Mouse (Mus musculus) CD4-positive helper T cell, adult 2 months (primary cell): ENCODE measurements around the gene Dhx37.
A peak's percentile ranks its signal among the peaks of the same experiment; 100 is the strongest.

Source experiments
- DNase-seq: peaks from one replicate; pipeline ENCODE4 v3.0.0-alpha.2; 2012; ENCODE audit warnings: low read depth, missing footprints, low spot score

Dhx37 gene

DNA sequence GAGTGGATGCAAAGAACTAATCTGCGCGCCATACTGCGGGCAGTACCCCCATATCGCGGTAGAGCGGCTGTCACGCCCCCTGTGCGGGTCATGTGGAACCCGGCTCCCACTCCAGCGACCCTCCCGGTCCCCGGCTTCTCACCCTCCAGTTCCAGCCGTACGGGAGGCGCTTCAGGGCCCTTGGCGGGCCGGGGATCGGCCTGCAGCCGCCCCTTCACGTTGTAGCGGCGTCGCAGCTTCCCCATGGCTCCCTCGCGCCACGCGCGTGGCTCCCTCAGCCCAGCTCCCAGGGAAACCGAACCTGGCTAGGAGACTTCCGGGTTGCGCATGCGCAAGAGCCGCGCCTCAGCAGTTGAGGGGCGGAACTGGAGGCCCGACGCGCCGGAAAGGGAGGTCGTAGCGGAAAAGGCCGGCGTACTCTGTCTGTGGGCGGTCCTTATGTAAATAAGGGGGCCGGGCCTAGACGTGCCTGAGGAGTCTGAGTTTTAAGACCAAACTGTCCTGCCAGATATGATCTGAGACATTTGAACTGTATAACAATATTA, at the start of gene Dhx37:
TSS of gene Dhx37 (minus strand) at position 329 of the 545 bp plus-strand sequence.
- DNase-seq = peak; percentile 97

DNA sequence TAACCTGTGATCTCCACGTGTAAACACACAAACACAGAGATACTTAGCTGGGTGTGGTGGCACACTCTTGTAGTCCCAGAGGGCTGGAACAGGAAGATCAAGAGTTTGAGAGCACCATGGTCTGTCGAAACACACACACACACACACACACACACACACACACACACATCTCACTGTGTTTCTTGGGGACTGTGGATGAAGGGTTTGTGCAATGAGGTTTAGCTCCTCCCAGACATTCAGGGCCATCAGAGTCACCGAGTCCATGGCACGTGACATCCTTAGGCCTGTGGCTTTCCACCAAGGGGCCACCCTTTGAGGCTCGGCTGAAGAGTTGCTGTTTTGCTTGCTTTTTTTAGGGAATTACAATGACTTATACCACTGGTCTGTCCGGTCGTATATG, 48.6 kb upstream of the Dhx37 start:
- no peak for DNase-seq

DNA sequence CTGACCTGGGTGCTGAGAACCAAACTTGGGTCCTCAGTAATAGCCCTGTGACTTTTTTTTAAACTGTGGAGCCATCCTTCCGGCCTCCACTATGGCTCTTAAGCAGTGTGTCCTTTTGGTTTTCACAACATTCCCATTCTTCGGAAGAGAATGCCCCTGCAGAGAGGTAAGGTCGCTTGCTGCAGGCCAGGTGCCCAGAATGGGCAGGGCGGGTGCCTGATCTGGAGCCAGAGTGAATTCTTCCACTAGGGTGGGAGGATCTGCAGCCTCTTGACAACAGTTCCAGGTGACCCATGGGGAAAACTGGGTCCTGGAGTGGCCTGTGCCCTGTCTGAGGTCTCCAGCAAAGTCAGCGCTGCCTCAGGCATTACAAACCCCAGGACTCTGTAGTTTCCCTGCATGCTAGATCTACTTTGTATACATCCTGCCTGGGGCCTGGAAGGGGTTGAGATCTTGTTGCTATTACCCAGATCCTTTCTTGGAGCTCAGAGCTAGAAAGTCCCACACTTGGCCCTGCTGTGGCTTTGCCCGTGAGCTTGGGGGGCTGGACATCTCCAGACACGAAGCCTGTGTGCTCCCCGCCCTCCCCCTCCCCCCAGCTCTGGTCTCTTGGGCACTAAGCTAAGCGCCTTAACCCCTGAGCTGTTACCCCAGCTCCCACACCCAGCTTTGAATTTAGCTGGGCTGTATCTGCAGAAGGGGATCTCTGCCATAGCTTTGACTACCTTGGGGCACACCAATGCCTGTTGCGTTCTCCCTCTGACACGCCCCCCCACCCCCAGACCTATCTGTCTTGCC, 46.7 kb upstream of the Dhx37 start:
- DNase-seq = no peak

DNA sequence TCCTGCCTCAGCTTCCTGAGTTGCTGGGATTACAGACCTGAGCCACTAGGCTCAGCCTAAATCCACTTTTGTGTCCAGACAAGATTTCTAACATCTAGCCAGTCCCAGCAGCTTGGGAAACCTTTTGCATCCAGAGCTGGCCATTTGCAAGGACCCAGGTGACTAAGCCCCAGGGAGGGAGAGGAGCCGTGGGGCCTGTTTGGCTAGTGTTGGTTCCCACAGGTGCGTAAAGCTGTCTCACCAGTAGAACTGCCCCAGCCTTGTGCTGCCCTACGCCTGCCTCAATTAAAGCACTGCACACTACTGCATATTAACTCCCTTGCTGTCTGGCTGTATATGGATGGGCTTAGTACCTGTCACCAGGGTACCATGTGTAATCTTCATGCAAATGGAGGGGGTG, 45.5 kb upstream of the Dhx37 start:
- no peak for DNase-seq

DNA sequence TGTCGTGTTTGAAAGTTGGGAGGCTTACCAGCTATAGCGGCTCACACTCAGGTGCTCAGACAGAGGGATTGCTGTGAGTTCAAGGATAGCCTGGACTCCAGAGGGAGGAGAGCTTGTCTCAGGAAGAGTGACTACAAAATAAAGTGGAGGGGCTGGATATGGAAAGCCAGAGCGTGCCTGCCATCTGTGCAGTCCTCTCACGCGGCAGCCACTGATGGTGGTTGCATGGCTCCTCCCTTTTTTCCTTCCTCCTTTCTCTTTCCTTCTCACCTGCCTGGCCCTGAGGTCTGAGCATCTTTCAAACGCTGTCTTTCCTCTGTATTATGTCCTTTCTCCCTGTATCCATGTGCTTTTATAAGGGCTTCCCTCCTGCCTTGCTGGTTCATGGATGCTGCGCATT, 44.1 kb upstream of the Dhx37 start:
- DNase-seq = no peak

DNA sequence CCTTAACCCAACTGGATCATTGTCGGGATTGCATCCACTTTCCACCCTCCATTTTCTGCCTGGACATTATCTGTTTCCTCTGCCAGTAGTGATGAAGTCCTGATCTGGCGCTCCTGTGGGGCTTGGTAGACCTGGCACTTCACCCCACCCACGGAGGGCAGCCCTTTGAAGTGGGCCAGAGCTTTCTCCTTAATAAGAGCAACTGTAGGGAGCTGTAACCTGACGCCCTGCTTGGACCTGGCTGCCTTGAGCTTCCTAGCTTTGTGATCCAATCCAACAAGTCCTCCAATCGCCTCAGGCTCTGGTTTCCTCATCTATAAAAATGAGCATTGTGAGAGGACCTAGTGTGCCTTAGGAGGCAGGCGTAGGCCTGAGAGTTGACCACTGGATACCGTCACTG, 43.6 kb upstream of the Dhx37 start:
- DNase-seq = no peak

DNA sequence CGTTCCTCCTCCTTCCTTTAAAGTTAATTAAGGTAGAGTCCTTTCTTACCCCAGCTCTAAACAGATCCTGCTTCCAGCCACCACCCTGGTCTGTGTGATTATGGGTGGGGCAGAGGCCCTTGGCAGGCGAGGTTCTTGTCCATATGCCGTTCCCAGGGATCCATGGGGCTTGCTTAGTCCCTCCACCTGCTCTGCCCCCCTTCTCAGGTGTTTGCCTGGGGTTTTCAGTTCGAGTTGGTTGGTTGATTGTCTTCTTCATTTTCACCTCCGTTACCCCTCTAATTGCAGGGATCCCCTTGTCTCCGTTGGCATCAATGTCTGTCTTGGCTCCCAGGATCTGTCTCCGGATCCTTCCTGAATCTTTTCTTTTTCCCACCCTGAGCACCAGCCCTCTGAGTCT, 42.9 kb upstream of the Dhx37 start:
- DNase-seq = no peak

DNA sequence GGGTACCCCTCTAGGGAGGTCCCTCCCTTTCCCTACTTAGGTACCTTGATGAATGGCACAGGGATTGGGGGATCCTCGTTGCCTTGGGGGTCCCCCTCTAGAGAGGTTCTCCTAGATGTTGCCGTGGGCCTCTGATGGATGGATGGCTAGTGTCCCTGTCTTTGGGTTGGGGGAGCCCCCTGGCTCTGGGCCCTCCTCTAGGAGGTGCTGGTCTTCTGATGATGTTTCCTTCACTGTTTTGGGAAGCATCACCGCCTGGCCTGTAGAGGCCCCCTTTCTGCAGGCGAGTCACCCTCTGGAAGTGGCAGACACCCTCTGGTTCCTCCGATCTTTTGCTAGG, 42.3 kb upstream of the Dhx37 start:
- DNase-seq = no peak

DNA sequence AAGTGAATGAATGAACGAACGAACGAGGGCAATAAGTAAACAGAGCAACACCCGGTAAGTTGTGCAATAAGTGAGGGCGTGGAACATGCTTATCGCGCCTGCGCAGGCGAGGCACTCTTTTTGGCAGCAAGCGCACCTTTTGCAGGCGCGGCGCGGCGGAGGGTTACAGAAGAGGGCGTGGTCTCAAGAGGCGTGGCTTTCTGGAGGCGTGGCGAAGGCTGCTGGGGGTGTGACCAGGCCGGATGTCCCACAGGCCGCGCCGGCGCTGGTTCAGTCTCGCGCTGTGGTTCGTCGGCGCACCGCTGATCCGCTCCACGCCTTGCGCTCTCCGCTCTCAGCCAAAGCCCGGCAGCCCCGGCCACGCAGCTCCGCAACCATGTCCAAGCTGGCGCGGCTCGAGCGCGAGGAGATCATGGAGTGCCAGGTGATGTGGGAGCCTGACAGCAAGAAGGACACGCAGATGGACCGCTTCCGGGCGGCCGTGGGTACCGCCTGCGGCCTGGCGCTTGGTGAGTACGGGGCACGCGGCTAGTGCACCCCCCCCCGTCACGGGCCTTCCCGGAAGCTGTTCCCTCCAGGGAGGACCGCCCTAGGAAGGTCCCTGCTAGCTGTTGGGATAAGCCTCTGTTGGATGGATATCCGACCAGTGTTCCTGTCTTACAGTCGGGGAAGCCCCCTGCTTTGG, 41.8 kb upstream of the Dhx37 start, which contains the start of gene Aacs:
TSS of gene Aacs (plus strand) at position 214 of the 685 bp plus-strand sequence.
- DNase-seq = peak; percentile 98

DNA sequence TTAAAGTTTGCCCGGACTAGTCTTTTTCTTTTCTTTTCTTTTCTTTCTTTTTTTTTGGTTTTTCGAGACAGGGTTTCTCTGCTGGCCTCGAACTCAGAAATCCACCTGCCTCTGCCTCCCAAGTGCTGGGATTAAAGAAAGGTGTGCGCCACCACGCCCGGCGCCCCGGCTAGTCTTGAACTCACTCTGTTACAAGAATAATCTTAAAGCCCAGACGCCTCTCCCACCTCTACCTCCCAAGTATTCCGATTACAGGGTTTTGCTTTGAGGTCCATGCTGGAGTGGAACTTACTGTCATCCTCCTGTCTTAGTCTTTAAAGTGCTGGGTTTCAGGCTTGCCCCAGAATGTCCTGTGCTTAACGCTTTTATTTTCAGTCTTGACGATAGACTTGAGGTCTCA, 41.1 kb upstream of the Dhx37 start:
- no peak for DNase-seq

DNA sequence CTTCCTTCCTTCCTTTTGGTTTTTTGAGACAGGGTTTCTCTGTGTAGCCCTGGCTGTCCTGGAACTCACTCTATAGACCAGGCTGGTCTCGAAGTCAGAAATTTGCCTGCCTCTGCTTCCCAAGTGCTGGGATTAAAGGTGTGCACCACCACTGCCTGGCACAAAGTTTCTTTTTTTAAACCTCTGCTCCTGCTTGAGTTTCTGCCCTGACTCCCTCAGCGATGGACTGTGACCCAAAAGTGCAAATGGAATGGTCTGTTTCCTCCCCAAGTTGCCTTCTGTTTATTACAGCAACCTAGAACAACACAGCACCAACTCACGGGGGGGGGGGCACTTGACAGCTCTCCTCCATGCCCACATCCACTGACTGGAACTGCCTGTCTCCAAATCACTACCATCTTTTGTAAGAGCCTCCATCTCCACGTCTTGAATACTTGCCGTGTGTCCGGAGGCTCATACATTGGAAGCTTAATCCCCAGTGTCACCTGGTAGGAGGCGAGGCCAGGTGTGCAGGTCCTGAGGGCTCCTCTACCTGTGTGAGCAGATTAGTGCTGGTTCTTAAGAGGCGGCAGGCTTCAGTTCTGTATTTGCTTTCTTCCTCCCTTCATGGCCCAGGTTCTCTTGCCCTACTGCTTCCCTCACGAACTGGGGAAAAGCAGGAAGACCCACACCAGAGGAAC, 39.0 kb upstream of the Dhx37 start:
- DNase-seq = no peak

DNA sequence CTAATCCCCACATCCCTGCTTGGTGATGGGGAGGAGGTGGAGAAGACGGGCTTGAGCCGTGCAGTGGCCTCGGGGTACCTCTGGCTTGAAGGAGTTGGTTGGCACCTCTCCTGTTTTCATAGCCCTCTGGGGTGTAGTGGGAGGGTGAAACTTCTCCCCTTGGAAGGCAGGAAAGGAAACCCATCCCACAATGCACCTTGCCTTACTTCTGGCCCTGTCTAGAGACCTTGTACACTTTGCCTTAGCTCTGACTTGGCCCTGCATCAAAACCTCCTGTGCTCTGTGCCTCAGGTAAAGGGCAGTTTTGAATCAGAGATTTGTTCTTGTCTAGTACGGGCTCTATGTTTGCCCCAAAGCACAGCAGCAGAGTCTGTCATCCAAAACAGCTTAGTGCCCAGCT, 36.8 kb upstream of the Dhx37 start:
- no peak for DNase-seq

DNA sequence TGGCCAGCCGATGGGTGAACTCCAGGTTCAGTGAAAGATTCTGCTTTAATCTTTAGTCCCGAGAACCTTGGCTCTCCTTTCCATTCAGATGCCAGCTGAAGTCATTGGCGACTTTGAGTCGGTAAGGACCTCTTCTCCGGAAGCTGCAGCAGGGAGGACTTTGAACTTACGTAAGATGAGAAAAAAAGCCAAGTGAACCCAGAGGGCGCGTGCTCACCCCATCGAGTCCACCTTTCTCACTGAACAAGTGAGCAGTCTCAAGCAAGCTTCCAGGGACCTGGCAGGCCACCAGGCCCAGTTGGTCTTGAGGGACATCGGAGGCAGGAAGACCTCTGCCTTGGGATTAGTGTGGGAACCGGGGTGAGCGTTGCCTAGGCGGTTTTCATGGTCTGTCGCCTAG, 33.3 kb upstream of the Dhx37 start:
- no peak for DNase-seq

DNA sequence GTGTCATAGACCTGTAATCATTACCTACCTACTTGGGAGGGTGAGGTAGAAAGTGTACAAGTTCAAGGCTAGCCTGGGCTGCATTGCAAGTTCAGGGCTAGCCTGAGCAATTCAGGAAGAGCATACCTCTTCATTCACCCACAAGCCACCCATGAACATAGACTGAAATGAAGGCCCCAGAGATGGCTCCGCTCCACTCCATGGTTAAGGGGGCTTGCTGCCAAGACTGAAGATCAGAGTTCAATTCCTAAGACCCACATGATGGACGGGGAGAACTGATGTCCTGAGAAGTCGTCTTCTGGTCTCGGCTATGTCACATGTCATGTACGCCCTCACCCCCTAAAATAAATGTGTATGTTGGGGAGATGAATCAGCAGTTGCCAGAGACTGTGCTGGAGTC, 32.6 kb upstream of the Dhx37 start:
- DNase-seq = no peak

DNA sequence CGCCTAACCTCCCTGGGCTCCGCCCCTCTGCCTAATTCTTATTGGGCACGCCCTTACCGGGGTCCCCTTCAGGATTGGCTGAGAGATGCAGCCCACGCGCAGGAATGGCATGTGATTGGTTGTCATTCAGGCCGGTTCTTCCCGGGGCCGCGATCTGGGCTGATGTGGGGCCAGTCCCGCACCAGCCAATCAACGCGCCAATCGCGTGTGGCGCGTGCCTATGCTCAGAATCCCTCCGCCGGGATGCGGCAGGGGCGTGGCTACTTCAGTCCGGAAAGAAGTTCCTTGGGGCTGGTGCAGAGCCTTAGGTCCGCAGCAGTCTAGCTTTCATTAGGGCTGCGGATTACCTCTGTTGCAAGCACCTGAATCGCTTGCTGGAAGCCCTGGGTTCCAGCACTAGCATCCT, 31.8 kb upstream of the Dhx37 start:
- peak; percentile 99 for DNase-seq

DNA sequence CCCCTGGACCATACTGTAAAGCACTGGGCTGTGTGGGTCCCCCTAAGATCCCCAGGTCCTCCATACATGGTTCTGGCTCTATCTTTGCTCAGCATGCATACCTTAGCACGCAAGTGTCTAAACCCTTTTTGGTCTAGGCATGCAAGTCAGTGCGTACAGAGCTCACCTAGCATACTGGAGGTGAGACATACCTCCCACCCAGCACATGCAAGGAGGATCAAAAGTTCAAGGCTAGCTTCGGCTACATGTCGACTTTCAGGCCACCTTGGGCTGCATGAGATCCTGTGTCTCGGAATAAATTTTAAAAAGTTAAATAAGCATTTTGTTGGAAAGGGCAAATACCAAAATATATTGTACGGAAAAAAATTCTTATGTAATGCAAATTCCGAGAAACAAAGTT, 31.3 kb upstream of the Dhx37 start:
- DNase-seq = no peak

DNA sequence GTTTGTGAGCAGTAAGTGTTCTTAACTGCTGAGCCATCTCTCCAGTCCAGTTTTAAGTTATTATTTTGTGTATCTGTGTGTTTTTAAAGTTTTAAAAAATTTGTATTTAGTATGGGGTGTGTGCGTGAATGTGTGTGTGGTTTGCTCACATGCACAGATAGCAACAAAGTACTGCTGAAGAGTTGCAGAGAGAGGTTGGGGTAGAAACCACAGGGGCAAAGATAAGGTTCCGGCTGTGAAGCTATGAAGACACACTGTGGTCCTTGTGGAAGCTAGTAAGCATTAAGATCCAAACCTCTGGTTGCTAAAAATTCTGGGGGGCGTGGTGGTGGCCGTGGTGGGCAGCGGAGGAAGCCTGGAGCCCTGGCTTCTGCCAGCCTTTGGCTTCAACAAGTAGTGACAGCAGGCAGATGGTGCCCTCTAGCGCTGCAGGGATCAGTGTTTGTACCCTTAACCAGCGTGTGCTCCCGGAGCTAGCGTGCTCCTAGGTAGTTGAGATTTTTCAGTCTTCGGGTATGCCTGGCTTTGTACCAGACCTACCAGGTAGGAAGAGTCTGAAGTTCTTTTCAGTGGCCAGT, 28.0 kb upstream of the Dhx37 start:
- DNase-seq = peak; percentile 63

DNA sequence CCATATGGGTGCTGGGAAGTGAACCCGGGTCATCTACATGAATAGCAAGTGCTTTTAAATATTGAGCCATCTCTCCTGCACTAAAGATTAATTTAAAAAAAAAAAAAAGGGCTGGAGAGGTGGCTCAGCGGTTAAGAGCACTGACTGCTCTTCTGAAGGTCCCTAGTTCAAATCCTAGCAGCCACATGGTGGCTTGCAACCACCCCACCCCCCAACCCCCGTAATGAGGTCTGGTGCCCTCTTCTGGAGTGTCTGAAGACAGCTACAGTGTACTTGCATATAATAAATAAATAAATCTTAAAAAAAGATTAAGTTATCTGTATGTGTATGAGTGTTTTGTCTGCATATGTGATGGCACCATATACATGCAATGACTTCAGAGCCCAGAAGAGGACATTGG, 26.7 kb upstream of the Dhx37 start:
- DNase-seq = peak; percentile 29

DNA sequence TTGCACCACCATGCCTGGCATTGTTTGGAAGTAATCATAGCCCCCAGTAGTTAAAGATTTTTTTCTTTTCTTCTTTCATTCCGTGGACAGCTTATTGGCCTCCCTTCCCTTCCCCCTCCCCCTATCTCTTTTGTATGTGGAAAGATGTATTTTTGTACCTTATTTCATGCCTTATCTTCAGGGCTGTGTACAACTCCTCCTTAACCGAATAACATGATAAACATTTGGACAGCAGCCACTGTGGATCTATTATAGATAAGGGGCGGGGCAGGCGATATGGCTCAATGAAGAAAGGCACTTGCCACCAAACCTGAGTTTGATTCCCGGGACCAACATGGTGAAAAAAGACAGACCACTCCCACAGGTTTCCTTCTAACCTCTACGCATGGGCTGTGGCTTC, 23.6 kb upstream of the Dhx37 start:
- no peak for DNase-seq

DNA sequence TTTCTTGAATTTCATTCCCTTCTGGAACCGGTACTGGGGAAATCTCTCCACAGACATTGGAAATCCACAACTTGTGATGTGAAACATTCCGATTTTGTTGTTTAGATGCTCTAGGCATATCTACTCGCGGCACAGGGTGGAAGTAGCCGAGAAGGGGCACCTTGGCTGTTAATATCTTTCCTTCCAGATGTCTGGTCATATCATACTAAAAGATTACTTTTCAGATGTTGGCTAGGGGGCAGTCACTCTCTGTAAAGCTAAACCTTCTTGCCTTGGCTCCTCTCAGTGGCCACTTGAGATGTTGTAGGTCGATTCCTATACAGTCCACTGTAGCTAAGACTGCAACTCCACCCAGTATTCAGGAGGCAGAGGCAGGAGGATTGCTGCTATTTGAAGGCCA, 22.2 kb upstream of the Dhx37 start:
- no peak for DNase-seq

DNA sequence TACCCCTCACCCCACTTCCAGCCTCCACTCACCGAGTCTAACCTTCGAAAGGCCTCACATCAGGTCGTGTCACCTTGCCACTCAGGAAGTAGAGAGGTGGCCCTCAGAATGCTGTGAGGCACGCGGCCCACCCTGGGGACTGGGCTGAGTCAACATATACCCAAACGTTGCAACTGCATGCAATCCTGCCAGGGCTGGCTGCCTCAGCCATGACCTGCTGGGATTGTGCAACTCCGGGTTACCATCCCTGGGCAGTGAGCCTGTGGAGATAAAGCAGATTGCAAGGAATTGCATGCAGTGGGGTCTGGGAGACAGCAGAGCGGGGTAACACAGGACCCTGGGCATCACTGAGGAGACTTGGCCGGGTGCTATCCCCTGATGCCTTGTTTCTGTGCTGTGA, 18.7 kb upstream of the Dhx37 start:
- DNase-seq = no peak

DNA sequence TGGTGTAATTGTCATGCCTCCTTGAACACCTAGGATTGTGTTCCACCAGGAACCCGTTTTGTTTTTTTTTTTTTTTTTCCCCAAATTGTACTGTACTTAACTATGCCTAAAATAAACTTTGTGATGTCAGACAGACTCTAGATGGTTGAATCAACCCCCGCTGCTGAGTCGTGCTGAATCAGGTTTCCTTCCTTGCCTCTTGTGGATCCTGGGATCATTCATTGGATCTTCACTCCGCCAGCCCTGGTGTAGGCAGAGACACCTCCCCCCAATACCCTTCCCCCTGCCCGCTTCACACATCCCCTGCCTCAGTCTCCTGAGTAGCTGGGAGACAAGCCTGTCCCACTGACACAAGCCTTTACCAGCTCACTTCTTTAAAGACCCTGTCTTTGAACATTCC, 15.4 kb upstream of the Dhx37 start:
- DNase-seq = no peak
